Mouse (Mus musculus) cerebellum, adult 2 months (tissue): ENCODE data around the gene Adamts2. TPM values are rescaled to one million over a fixed set of nuclear protein-coding genes. Genes with fewer than 3 reads are reported as not detected.

Experiments used
- DNase-seq, 2 experiments: peaks; one replicate each; pipeline ENCODE4 v3.0.0; 2021
- H3K27ac ChIP-seq: fragments of 200-500 bp; 2 replicates; pipeline ENCODE4 v1.5.1; 2012; ENCODE audit warnings: low read length, control low read depth, inconsistent platforms; ENCODE audit not compliant: insufficient read depth
- H3K27me3 ChIP-seq: fragments of 200-500 bp; 2 replicates; pipeline ENCODE4 v1.6.1; 2012; ENCODE audit warnings: inconsistent platforms, mild to moderate bottlenecking, low read length, moderate library complexity; ENCODE audit not compliant: control insufficient read depth, insufficient read depth
- H3K4me1 ChIP-seq: fragments of 200-500 bp; 2 replicates; pipeline ENCODE4 v1.6.1; 2011; ENCODE audit warnings: low read length; ENCODE audit not compliant: control insufficient read depth, insufficient read depth
- H3K4me3 ChIP-seq: fragments of 200-500 bp; replicated peaks from 2 replicates; pipeline ENCODE3; 2011; ENCODE audit warnings: mild to moderate bottlenecking, low read depth, low read length, control low read depth; ENCODE audit not compliant: insufficient read depth
- CTCF ChIP-seq: fragments of 200-500 bp; IDR thresholded peaks from 2 replicates; pipeline ENCODE4 v1.5.1; 2011; ENCODE audit warnings: low read depth, mild to moderate bottlenecking, control low read depth, low read length, moderate library complexity, borderline replicate concordance; ENCODE audit not compliant: insufficient read depth
- POLR2A ChIP-seq: fragments of 200-500 bp; IDR thresholded peaks from 2 replicates; pipeline ENCODE4 v1.6.1; 2011; ENCODE audit warnings: low read length, control low read depth, borderline replicate concordance; ENCODE audit not compliant: insufficient read depth
- WGBS: fragments of 180-500 bp; shearing (Covaris S2); methylation state at CpG from one replicate; pipeline ENCODE4 v1.1.7; 2018; 5-methylcytosine and 5-hydroxymethylcytosine counted together
- polyA plus RNA-seq: library from polyadenylated mRNA; depleted of rRNA; stranded (reverse); fragments of >200 nt; gene quantifications from 2 replicates; pipeline ENCODE4 v1.2.3, GENCODE M21; 2012

Adamts2 gene
- polyA plus RNA-seq, 1 experiment: 21.1 TPM

- DNase-seq: peak; percentile 76 to 85
Measured at GRCm38 (mm10) chr11:50638197-50638867, 36.4 kb downstream of the Adamts2 start.

GRCm38 (mm10) chr11:50638868-50639220, 37.0 kb downstream of the Adamts2 start:
- Histone ChIP-seq H3K27ac (no peak overlapping the region), H3K4me3 (no peak overlapping the region), H3K27me3 (no peaks in the 10 kb centered on the region), H3K4me1 (peaks cover 22% of the 10 kb centered on the region)
- no peak for TF ChIP-seq CTCF
- no peak for TF ChIP-seq POLR2A
- WGBS: 22% methylated on average over 3 of the region's 3 CpGs
- DNase-seq: no peak

More at GRCm38 (mm10) chr11:50638197-50638867, 36.4 kb downstream of the Adamts2 start:
- Histone ChIP-seq H3K4me1 (peaks cover 22% of the 10 kb centered on the region), H3K4me3 (no peak overlapping the region), H3K27me3 (no peaks in the 10 kb centered on the region), H3K27ac (no peak overlapping the region)
- 26% methylated on average over 13 of the region's 13 CpGs for WGBS
- no peak for TF ChIP-seq POLR2A
- no peak for TF ChIP-seq CTCF

DNA sequence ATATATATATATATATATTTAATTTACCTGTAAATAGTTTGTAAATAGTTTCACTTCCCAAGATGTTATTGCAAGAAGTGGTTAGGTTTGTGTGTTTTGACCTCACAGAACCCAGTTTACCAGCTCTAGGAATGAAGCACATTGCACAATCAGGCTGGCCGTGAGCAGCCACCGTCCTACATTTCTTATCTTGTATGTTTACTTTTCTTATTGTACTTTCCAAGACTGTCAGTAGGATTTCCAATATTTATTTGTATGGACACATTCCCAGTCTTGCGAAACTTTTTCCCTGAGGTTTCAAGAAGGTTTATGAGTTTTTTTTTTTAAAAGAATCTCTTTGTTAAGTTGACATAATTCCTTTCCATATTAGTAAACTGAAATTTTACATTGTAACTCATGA, 40.7 kb downstream of the Adamts2 start:
- no peak for DNase-seq
- TF ChIP-seq POLR2A: no peak
- TF ChIP-seq CTCF: no peak
- no peak overlapping the region for H3K4me3 ChIP-seq
- H3K4me1 ChIP-seq: peaks cover 17% of the 10 kb centered on the region
- no peaks in the 10 kb centered on the region for H3K27me3 ChIP-seq
- H3K27ac ChIP-seq: no peak overlapping the region
- WGBS: 96% methylated on average over 3 of the region's 3 CpGs

DNA sequence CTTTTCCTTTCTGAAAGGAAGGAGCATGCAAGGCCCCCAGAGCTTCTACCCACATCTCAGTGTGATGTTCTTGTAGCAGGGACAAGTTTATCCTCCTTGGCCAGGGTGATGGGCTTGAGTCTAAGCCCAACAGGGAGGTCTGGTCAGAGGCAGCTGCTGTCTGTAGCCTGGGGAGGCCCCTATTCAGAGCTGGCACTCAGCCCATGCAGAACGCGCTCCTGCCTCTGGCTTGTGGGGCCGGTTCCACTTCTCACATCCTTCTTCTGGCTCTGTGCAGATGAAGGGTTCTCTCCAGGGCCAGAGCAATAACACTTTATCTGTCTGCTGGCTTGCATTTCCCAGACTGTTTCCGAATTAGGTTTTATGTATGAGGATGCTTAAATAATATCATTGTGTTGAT, 44.3 kb downstream of the Adamts2 start:
- Histone ChIP-seq H3K4me3 (no peak overlapping the region), H3K27ac (no peak overlapping the region), H3K27me3 (no peaks in the 10 kb centered on the region), H3K4me1 (no peaks in the 10 kb centered on the region)
- WGBS: 45% methylated on average over 4 of the region's 4 CpGs
- DNase-seq: no peak
- TF ChIP-seq POLR2A: no peak
- TF ChIP-seq CTCF: no peak

GRCm38 (mm10) chr11:50648143-50648807, 46.4 kb downstream of the Adamts2 start:
- Histone ChIP-seq H3K4me3 (no peak overlapping the region), H3K4me1 (no peaks in the 10 kb centered on the region), H3K27me3 (no peaks in the 10 kb centered on the region), H3K27ac (no peak overlapping the region)
- TF ChIP-seq CTCF: no peak
- no peak for DNase-seq
- WGBS: 73% methylated on average over 4 of the region's 4 CpGs

DNA sequence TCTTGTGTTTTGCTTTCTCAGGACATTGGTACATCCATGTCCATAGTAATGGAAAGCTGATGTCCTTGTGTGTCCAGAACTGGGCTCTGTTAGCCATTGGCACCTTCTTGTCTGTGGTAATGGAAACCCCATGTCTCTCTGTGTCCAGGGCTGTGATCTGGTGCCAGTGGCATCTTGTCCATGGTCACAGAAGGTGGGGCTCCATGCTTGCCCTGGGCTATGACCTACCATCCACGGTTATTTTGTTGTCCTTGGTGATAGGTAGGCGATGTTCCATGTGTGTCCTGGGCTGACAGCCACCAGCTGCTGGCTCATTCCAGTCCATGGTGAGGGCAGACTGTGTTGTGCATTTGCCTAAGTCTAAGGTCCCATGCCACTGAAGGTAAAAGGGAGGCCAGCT, 48.2 kb downstream of the Adamts2 start:
- TF ChIP-seq CTCF (no peak), POLR2A (no peak)
- 60% methylated on average over 2 of the region's 2 CpGs for WGBS
- Histone ChIP-seq H3K4me1 (peaks cover 14% of the 10 kb centered on the region), H3K27ac (no peak overlapping the region), H3K4me3 (no peak overlapping the region), H3K27me3 (no peaks in the 10 kb centered on the region)
- no peak for DNase-seq

DNA sequence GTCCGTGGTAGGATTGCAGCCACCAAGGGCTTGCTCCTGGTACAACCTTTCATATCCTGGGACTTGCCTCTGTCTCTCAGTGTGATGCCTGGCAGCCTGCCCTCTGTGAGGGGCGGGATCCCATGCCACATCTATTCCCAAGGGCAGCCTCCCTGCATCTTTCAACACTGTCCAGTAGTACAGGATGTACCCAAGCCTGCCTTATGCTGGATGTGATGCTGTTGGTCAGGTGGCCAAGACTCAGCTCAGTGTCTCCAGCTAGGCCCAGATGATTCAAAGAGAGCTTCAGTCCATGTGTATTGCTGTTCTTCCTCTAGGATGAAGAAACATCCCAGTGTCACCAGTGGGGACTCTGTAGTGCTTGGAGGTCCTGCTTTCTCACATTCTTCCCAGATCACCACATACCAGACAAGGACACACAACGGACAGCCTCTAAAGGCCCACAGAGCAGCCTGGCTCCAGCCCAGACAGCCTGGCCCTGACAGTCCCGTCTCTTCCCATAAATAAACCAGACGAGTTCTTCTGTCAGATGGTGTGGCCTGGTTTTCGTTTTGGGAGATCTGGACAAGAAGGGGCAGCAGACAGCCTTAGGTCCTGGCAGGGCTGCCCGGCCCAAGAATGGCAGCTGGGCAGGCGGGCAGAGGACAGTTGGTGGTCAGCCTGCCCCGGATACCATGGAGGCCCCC, 52.0 kb downstream of the Adamts2 start:
- no peaks in the 10 kb centered on the region for H3K27me3 ChIP-seq
- no peak for TF ChIP-seq CTCF
- no peak for TF ChIP-seq POLR2A

GRCm38 (mm10) chr11:50658826-50659225, 56.9 kb downstream of the Adamts2 start:
- no peak for DNase-seq
- TF ChIP-seq CTCF: no peak
- no peak for TF ChIP-seq POLR2A
- Histone ChIP-seq H3K4me3 (no peak overlapping the region), H3K27ac (no peak overlapping the region), H3K4me1 (peaks cover 13% of the 10 kb centered on the region), H3K27me3 (no peaks in the 10 kb centered on the region)
- 66% methylated on average over 6 of the region's 6 CpGs for WGBS

More for the DNA sequence above, 52.0 kb downstream of the Adamts2 start:
- WGBS: 17% methylated on average over 9 of the region's 9 CpGs
- DNase-seq: peak; percentile 55 to 74
- no peak overlapping the region for H3K4me3 ChIP-seq
- H3K4me1 ChIP-seq: peaks cover 16% of the 10 kb centered on the region
- H3K27ac ChIP-seq: no peak overlapping the region
